Mouse (Mus musculus) gastrocnemius, postnatal 4 days (tissue): Measurements from ENCODE around the gene Adamts4. TPM values are rescaled to one million over a fixed set of nuclear protein-coding genes. Genes with fewer than 3 reads are reported as not detected.
"Not testable (repeated sequence)": the region's sequence is repeated elsewhere in the genome, so short reads cannot be mapped to it uniquely, and the experiment has no call there.

Experiments
- DNase-seq, 2 experiments: peaks; one replicate each; pipeline ENCODE4 v3.0.0; 2021 to 2022; ENCODE audit warnings: low spot score in 2 of 2, mixed read lengths in 2 of 2
- total RNA-seq, 2 experiments: library from RNA; stranded (reverse); gene quantifications; 2 replicates each; pipeline ENCODE4 v1.2.3; 2021

Gene Adamts4
- total RNA-seq, 2 experiments from 2014 or later, result 12.1 to 12.5 TPM

GRCm38 (mm10) chr1:171294298-171295062 is 44.3 kb downstream of the Adamts4 start, which contains the start of gene Ufc1:
TSS of gene Ufc1 (minus strand) at chr1:171295024.
- peak in 1 of 2 experiments; percentile 79 for DNase-seq

DNA sequence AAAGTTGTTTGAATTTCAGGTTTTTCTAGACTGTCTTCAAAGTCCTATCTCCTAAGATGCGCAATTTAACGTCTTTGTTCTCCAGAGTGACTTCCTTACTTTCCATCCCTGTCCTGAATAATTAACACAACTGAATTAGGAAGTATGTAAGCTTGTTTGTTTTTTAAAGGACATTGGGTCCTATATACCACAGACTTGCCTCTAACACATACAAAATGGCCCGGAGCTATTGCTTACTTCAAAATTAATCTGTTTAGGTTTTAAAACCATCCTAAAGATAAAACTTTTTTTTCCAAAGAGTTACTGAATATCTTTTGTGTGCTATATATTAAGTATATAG is 44.8 kb downstream of the Adamts4 start:
- no peak for DNase-seq

- no peak for DNase-seq
Measured at GRCm38 (mm10) chr1:171298226-171298625, 48.0 kb downstream of the Adamts4 start.

DNA sequence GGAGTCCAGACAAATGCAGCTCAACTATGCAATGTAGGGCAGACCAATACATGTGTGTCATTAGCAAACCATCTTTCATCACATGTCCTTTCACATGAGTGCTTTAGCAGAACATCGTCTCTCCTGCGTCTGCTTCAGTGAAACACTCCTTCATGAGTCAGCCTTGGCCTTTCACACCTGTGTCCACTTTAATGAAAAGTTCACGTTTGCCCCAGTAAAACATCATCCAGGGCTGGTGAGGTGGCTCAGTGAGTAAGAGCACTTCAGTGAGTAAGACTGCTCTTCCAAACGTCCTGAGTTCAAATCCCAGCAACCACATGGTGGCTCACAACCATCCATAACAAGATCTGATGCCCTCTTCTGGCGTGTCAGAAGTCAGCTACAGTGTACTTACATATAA is 55.9 kb downstream of the Adamts4 start:
- not testable (repeated sequence) for DNase-seq

DNA sequence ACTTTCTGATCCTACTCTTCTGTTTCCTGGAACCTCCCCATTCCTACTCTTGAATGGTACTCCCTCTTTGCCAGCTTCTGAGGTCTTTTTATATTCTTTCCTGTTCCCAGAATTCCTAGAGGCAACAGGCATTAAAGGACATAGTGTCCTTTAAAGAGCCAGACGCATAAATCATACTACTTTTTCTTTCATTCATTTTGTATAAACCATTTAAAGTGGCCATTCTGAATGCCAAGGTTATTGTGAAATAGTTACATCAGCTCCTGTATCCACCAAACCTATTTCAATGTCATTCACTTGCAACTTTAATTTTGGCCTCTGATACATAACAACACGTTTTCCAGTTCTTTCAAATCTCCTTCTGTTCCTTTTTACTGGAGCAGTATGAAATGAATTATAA is 59.1 kb downstream of the Adamts4 start:
- no peak for DNase-seq

Other genes starting within 250 kb of the Adamts4 start
- under 1 TPM; 0.37 to 0.62 TPM for gene Fcgr4, start 231.5 kb upstream of the Adamts4 start, total RNA-seq
- 10 to 100 TPM; 15.7 to 16.8 TPM for gene Fcgr3, start 185.5 kb upstream of the Adamts4 start, total RNA-seq
- 1 to 10 TPM in 1 of 2 experiments, not detected in 1; 1.2 TPM for gene Cfap126, start 136.5 kb upstream of the Adamts4 start, total RNA-seq
- gene Sdhc, start 99.8 kb upstream of the Adamts4 start, total RNA-seq, result 100 to 1,000 TPM; 458 to 496 TPM
- gene Mpz, start 99.7 kb upstream of the Adamts4 start, total RNA-seq, result 100 to 1,000 TPM; 476 to 539 TPM
- 10 to 100 TPM in 1 of 2 experiments, 1 to 10 TPM in 1; 7.5 to 11.7 TPM for gene Pcp4l1, start 54.2 kb upstream of the Adamts4 start, total RNA-seq
- gene Nr1i3, start 36.5 kb upstream of the Adamts4 start, total RNA-seq, result under 1 TPM in 1 of 2 experiments, not detected in 1; 0.29 TPM
- gene Tomm40l, start 27.9 kb upstream of the Adamts4 start, total RNA-seq, result 10 to 100 TPM; 33.4 to 39.7 TPM
- 10 to 100 TPM in 1 of 2 experiments, 1 to 10 TPM in 1; 2.1 to 13.8 TPM for gene Apoa2, start 25.4 kb upstream of the Adamts4 start, total RNA-seq
- gene Fcer1g, start 16.1 kb upstream of the Adamts4 start, total RNA-seq, result 10 to 100 TPM; 18.7 to 28.7 TPM
- gene Ndufs2, start 967 bp downstream of the Adamts4 start, total RNA-seq, result 100 to 1,000 TPM; 471 to 503 TPM
- 10 to 100 TPM; 18.5 to 19.5 TPM for gene B4galt3, start 19.9 kb downstream of the Adamts4 start, total RNA-seq
- gene Ppox, start 30.8 kb downstream of the Adamts4 start, total RNA-seq, result 10 to 100 TPM; 22.6 to 25.8 TPM
- 10 to 100 TPM; 22.2 to 22.3 TPM for gene Usp21, start 37.6 kb downstream of the Adamts4 start, total RNA-seq
- 10 to 100 TPM; 88.1 to 89.8 TPM for gene Ufc1, start 44.6 kb downstream of the Adamts4 start, total RNA-seq
- gene Dedd, start 78.7 kb downstream of the Adamts4 start, total RNA-seq, result 10 to 100 TPM; 33.5 to 33.6 TPM
- 10 to 100 TPM; 22.4 to 24.9 TPM for gene Nit1, start 95.2 kb downstream of the Adamts4 start, total RNA-seq
- gene Pfdn2, start 95.2 kb downstream of the Adamts4 start, total RNA-seq, result 100 to 1,000 TPM in 1 of 2 experiments, 10 to 100 TPM in 1; 97.9 to 112 TPM
- under 1 TPM; 0.74 to 0.83 TPM for gene Klhdc9, start 110.4 kb downstream of the Adamts4 start, total RNA-seq
- gene Nectin4, start 119.7 kb downstream of the Adamts4 start, total RNA-seq, result under 1 TPM; 0.21 to 0.25 TPM
- 1 to 10 TPM; 3.3 to 3.5 TPM for gene Arhgap30, start 138.5 kb downstream of the Adamts4 start, total RNA-seq
- 10 to 100 TPM; 43.9 to 48.4 TPM for gene Usf1, start 160.9 kb downstream of the Adamts4 start, total RNA-seq
- gene Tstd1, start 168.5 kb downstream of the Adamts4 start, total RNA-seq, result 1 to 10 TPM; 1.1 to 1.3 TPM
- 10 to 100 TPM; 15.0 to 16.4 TPM for gene F11r, start 187.1 kb downstream of the Adamts4 start, total RNA-seq